Mouse (Mus musculus) stomach, embryonic 16.5 days (tissue): ENCODE data around the gene Prrg3. TPM values are rescaled to one million over a fixed set of nuclear protein-coding genes. Genes with fewer than 3 reads are reported as not detected.

Experiments
- ATAC-seq: fragments of 200-750 bp; cut with Nextera tagmentation; 2 replicates; pipeline ENCODE4 v1.8.0; 2017; ENCODE audit warnings: moderate number of reproducible peaks, moderate TSS enrichment; ENCODE audit not compliant: insufficient read depth, low FRiP score
- H3K27ac ChIP-seq: fragments of 300-500 bp; sonication (generic); 2 replicates; pipeline ENCODE4 v1.5.1; 2014; ENCODE audit warnings: low read length
- H3K27me3 ChIP-seq: fragments of 300-500 bp; sonication (generic); 2 replicates; pipeline ENCODE4 v1.6.1; 2014; ENCODE audit warnings: low read length, control low read depth, mixed read lengths; ENCODE audit not compliant: control insufficient read depth, insufficient read depth
- H3K36me3 ChIP-seq: fragments of 300-500 bp; sonication (generic); 2 replicates; pipeline ENCODE4 v1.6.1; 2014; ENCODE audit warnings: low read length; ENCODE audit not compliant: control insufficient read depth, insufficient read depth
- H3K4me1 ChIP-seq: fragments of 300-500 bp; sonication (generic); 2 replicates; pipeline ENCODE4 v1.6.1; 2014; ENCODE audit warnings: low read length, control low read depth, mixed read lengths; ENCODE audit not compliant: control insufficient read depth, insufficient read depth
- H3K4me2 ChIP-seq: fragments of 300-500 bp; sonication (generic); 2 replicates; pipeline ENCODE4 v1.6.1; 2014; ENCODE audit warnings: low read depth, low read length, mixed read lengths
- H3K4me3 ChIP-seq: fragments of 300-500 bp; sonication (generic); replicated peaks from 2 replicates; pipeline ENCODE4 v1.5.1; 2014; ENCODE audit warnings: mild to moderate bottlenecking, low read length
- H3K9ac ChIP-seq: fragments of 300-500 bp; sonication (generic); 2 replicates; pipeline ENCODE4 v1.6.1; 2014; ENCODE audit warnings: low read length
- H3K9me3 ChIP-seq: fragments of 300-500 bp; sonication (generic); replicated peaks from 2 replicates; pipeline ENCODE4 v1.6.1; 2016; ENCODE audit warnings: low read length, control low read depth; ENCODE audit not compliant: control insufficient read depth
- WGBS: fragments of 180-500 bp; shearing (Covaris S2); extraction: QIAGEN DNeasy Blood & Tissue Kit; methylation state at CpG from one replicate; pipeline ENCODE4 v1.1.7; 2014; 5-methylcytosine and 5-hydroxymethylcytosine counted together
- polyA plus RNA-seq: library from polyadenylated mRNA; unstranded; fragments of >200 nt; fragmentation: Nextera tagmentation; extraction: Ambion mirVana; gene quantifications from 2 replicates; pipeline ENCODE4 v1.2.1, GENCODE M21; 2015

Prrg3 gene
- polyA plus RNA-seq, 1 experiment from 2014 or later: 10.5 TPM

DNA sequence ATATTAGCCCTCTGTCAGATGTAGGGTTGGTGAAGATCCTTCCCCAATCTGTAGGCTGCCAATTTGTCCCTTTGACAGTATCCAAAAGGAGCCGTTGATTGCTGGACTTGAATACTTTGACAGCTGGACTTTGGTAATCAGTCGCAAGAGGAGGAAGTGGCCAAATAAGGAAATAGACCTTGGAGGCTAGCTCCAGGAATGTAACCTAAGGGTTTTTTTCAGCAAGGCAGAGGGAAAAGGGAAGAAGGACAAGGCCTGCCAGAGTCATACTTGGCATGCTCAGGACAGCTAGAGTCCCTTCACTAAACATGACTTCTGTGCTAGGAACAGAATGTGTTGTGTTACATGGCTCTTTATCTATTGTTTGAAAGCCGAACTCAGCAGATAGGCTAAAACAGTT is 18.0 kb downstream of the Prrg3 start:
- H3K27ac ChIP-seq: no peak overlapping the region
- 50% methylated on average over 3 of the region's 3 CpGs for WGBS
- H3K9ac ChIP-seq: no peak overlapping the region
- no peaks in the 10 kb centered on the region for H3K36me3 ChIP-seq
- no peak for ATAC-seq
- H3K4me2 ChIP-seq: no peak overlapping the region
- no peaks in the 10 kb centered on the region; the same call in 1 of the 2 replicates for H3K27me3 ChIP-seq
- no peaks in the 10 kb centered on the region for H3K9me3 ChIP-seq
- H3K4me3 ChIP-seq: no peak overlapping the region
- H3K4me1 ChIP-seq: no peaks in the 10 kb centered on the region

DNA sequence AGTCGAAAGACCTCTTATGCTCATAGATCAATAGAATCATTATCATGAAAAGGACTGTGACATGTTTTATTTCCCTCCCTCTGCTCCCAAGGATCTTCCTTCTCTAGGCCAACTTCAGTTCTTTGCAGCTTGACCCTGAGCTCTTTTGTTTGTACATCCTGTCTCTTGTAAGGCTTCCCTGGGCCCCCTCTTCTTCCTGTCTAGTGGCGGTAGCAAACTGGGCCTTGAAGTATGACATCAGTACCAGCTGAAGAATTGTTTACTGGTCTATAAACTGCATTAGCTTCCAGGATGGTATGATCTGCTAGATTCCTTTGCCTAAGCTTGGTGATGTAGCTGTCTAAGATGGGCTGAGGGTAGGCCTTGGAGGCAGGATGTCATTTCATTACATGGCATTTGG is 18.9 kb downstream of the Prrg3 start:
- 65% methylated on average over 2 of the region's 2 CpGs for WGBS
- H3K27ac ChIP-seq: no peak overlapping the region
- H3K9me3 ChIP-seq: no peaks in the 10 kb centered on the region
- no peaks in the 10 kb centered on the region; the same call in 1 of the 2 replicates for H3K27me3 ChIP-seq
- H3K9ac ChIP-seq: no peak overlapping the region
- no peaks in the 10 kb centered on the region for H3K4me1 ChIP-seq
- H3K4me2 ChIP-seq: no peak overlapping the region
- no peak for ATAC-seq
- no peak overlapping the region for H3K4me3 ChIP-seq
- H3K36me3 ChIP-seq: no peaks in the 10 kb centered on the region

DNA sequence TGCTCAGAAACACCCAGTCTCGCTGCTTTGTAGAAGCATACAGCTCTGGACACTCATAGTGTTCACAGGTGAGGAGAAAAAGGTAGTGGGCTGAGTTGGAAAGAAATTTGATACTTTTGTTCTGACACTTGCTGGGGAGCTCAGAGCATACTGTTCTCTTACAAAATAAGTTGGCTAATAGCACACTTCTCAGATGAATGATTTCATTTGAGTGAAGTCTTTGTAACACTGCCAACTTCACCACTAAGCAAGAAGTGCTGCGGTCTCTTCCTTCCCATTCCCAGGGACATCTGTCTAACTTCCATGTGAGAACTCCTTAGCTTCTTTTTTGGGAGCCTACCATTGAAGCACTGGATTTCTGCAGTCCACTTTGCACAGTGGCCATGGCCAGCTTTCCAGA is 20.8 kb downstream of the Prrg3 start:
- H3K36me3 ChIP-seq: no peaks in the 10 kb centered on the region
- no peaks in the 10 kb centered on the region; the same call in 1 of the 2 replicates for H3K27me3 ChIP-seq
- H3K9me3 ChIP-seq: no peaks in the 10 kb centered on the region
- no peak overlapping the region for H3K4me2 ChIP-seq
- no peak overlapping the region for H3K4me3 ChIP-seq
- no peaks in the 10 kb centered on the region for H3K4me1 ChIP-seq
- H3K9ac ChIP-seq: no peak overlapping the region
- no peak for ATAC-seq
- no peak overlapping the region for H3K27ac ChIP-seq
- 64% methylated on average over 2 of the region's 2 CpGs for WGBS

DNA sequence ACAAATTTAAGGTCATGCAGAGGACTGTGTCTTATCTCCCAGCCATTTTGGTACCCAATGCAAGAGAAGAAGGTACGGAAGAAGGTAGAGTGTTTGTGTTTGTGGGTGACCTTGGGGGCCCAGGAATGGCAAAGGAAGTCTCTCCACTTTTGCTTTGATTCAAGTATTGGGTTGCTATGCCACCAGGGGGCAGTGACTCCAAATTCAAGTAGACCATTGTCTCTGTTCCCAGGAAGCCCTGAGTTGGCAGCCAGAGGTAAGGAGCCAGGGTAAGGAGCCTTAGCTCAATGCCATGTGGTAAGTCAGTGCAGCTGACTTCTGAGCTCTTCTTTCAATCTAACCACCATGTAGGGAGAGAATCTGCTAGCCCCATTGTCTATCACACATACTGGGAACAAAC is 21.4 kb downstream of the Prrg3 start:
- Histone ChIP-seq H3K27me3 (no peaks in the 10 kb centered on the region), H3K9me3 (no peaks in the 10 kb centered on the region), H3K4me3 (no peak overlapping the region), H3K9ac (no peak overlapping the region), H3K27ac (no peak overlapping the region), H3K4me1 (no peaks in the 10 kb centered on the region), H3K36me3 (no peaks in the 10 kb centered on the region), H3K4me2 (no peak overlapping the region)
- 83% methylated on average over 1 of the region's 1 CpGs for WGBS
- ATAC-seq: no peak

DNA sequence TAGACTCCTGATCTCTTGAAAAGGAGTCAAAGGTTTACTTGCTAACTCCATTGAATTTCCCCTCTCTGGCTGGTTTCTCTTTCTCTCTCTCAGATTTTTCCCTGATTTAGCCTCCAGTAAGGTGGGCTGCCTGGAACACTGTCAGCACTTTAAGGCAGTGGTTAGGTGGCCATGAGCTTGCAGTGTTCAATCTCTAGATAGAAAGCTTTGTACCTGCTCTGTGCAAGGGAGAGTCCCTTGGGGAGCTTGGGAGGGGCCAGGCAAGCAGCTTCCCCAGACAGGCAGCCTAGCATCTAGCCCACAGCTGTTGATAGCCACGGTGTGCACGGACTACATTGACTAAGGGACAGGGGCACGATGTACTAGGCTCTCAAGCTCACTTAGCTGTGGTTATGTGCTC is 29.1 kb downstream of the Prrg3 start, which contains the start of gene Cnga2:
Cnga2 (plus strand) TSS at position 301 of the 400 bp plus-strand sequence.
- Histone ChIP-seq H3K27ac (no peak within 1 kb of the TSS), H3K9me3 (no peaks in the 10 kb centered on the region), H3K36me3 (no peaks in the 10 kb centered on the region), H3K27me3 (no peaks in the 10 kb centered on the region), H3K4me3 (no peak within 1 kb of the TSS), H3K4me2 (no peak within 1 kb of the TSS), H3K4me1 (no peaks in the 10 kb centered on the region), H3K9ac (no peak within 1 kb of the TSS)
- no peak for ATAC-seq
- WGBS: 72% methylated on average over 3 of the region's 3 CpGs

DNA sequence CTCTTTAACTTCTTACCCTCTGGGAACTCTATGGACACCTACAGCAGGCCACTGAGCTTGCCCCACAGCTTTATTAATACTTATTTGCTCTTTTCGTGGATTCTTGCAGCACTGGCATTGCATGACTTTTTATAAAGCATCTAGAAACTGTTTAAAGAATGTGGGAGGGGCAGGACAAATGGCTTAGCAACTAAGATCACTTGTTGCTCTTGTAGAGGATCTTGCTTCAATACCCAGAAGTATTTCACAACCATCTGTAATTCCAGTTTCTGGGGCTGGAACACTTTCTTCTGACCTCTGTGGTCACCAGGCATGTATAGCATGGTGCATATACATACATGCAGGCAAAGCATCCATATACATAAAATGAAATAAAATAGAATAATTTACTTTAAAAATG is 33.5 kb downstream of the Prrg3 start:
- H3K4me1 ChIP-seq: no peaks in the 10 kb centered on the region
- H3K4me2 ChIP-seq: no peak overlapping the region
- H3K27me3 ChIP-seq: no peaks in the 10 kb centered on the region
- no peaks in the 10 kb centered on the region for H3K36me3 ChIP-seq
- no peak for ATAC-seq
- WGBS: 54% methylated on average over 1 of the region's 1 CpGs
- no peak overlapping the region for H3K4me3 ChIP-seq
- H3K9ac ChIP-seq: no peak overlapping the region
- H3K9me3 ChIP-seq: no peaks in the 10 kb centered on the region
- no peak overlapping the region for H3K27ac ChIP-seq

DNA sequence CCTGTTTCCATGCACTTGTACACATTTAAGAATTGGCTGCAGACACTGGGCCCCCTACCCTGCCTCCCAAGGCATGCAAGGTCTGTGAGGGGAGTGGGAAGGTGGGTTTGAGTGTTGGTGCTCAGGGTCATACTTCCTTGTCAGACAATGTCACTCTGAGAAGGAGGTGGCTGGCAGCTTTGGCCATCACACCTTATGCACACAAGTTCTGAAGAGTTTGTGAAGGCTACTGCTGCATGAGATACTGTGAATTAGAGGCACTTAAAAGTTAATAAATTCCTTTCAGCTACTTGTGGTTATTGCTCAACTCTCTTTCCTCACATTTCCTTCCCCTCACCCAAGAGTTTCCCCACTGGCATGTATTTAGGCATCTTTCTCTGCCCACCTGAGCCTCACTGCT is 47.5 kb downstream of the Prrg3 start:
- no peak overlapping the region for H3K27ac ChIP-seq
- H3K4me3 ChIP-seq: no peak overlapping the region
- no peaks in the 10 kb centered on the region; the same call in 1 of the 2 replicates for H3K27me3 ChIP-seq
- ATAC-seq: no peak
- no peaks in the 10 kb centered on the region for H3K36me3 ChIP-seq
- H3K9me3 ChIP-seq: no peaks in the 10 kb centered on the region
- no peak overlapping the region for H3K4me2 ChIP-seq
- no peak overlapping the region for H3K9ac ChIP-seq
- no peaks in the 10 kb centered on the region for H3K4me1 ChIP-seq

DNA sequence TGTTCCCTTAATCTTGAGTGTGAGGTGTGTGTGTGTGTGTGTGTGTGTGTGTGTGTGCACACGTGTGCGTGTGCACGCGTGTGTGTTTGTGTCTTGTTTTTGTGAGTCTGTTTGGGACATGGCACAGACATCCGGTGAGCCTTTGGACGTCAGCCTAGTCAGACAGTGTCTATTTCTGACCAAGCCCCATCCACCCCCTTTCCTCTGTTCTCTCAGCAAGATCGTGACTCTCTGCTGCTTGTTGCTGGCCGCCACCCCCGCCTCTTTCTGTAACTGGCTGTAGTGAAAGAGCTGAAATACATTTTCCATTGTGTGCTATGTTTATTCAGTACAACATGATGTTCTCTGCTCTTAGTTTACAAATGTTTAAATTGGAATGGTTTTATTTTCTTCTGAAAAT is 49.8 kb downstream of the Prrg3 start:
- no peaks in the 10 kb centered on the region for H3K36me3 ChIP-seq
- no peak overlapping the region for H3K4me2 ChIP-seq
- no peak overlapping the region for H3K9ac ChIP-seq
- no peaks in the 10 kb centered on the region; the same call in 1 of the 2 replicates for H3K27me3 ChIP-seq
- WGBS: 44% methylated on average over 9 of the region's 9 CpGs
- H3K27ac ChIP-seq: no peak overlapping the region
- no peak overlapping the region for H3K4me3 ChIP-seq
- no peaks in the 10 kb centered on the region for H3K9me3 ChIP-seq
- H3K4me1 ChIP-seq: no peaks in the 10 kb centered on the region
- no peak for ATAC-seq

DNA sequence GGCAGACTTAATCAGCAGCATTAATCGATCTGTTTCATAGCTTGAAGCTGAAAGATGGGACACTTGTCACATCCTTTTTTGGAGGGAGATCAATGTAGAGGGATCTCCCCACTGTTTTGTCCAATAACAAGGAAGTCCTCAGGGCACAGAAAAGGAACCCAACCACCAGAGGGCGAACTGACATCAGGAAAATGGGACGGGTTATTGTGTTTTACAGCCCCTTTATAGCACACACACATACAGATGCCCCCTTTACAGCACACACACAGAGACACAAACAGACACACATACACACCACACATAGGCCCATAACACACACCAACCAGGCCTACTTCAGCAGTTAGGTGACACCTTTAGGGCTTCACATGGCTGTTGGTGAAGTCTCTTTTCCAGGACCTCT is 50.4 kb downstream of the Prrg3 start:
- 29% methylated on average over 3 of the region's 3 CpGs for WGBS
- Histone ChIP-seq H3K27me3 (no peaks in the 10 kb centered on the region; the same call in 1 of the 2 replicates), H3K36me3 (no peaks in the 10 kb centered on the region), H3K27ac (no peak overlapping the region), H3K9ac (no peak overlapping the region), H3K9me3 (no peaks in the 10 kb centered on the region), H3K4me3 (no peak overlapping the region), H3K4me1 (no peaks in the 10 kb centered on the region), H3K4me2 (no peak overlapping the region)
- no peak for ATAC-seq

DNA sequence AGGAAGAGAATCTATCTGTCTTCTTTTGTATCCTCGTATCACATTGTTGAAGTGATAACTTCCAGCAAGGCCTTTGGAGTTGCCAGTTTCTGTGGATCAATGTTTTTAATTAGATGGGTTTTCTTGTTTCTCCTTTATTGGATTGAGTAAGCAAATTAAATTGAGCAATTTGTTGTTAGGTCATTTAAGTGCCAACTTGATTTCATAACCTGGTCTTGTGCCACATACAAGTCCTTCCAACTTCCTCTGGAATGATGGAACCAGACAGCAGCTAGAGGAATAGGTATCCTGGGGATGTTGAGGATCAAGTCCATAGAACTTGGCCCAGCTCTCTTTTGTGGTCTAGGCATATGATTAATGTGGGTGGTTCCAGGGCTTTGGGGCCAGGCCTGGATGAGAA is 59.8 kb downstream of the Prrg3 start:
- H3K4me3 ChIP-seq: no peak overlapping the region
- no peak for ATAC-seq
- H3K4me1 ChIP-seq: no peaks in the 10 kb centered on the region
- H3K9me3 ChIP-seq: no peaks in the 10 kb centered on the region
- H3K9ac ChIP-seq: no peak overlapping the region
- no peak overlapping the region for H3K27ac ChIP-seq
- WGBS: 81% methylated on average over 1 of the region's 1 CpGs
- H3K27me3 ChIP-seq: no peaks in the 10 kb centered on the region
- H3K36me3 ChIP-seq: no peaks in the 10 kb centered on the region
- H3K4me2 ChIP-seq: no peak overlapping the region
